Mouse (Mus musculus): Measurements from ENCODE around the gene Pold4.
"Not testable (repeated sequence)": the region's sequence is repeated elsewhere in the genome, so short reads cannot be mapped to it uniquely, and the experiment has no call there.

Gene Pold4

DNA sequence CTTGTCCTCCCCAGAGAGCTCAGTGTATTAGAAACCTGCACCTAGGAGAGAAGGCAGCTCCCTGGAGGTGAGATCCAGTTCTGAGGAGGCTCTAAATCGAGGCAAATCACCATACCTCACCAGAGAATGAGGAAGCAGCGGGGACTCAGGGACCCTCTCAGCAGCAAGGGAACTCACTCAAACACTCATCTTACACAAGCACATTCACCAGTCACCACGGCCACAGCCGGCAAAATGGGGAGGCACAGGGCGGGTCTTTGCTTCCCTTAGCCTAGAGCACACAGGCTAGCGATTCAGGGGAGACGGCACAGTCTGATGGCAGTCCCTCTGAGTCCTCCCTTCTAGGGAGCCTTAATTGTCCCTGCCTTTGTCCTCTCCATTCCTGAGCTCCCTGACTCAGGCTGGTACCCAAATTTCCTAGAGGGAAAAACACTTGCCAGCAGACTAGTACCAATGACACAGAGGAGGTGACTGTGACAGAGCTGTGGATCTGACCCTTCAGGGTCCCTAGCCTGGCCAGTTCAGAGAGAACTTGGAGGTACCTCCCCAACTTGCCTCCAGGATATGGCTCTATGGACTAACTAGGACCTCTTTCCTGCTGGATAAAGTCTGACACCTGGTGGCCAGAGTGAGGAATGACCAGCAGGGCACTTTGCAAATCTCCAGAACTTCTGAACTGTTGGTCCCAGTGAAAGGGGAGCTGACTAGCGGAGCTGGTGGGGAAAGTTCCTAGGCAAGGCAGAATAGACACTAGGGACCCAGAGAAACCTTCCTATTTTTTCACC, 3.6 kb upstream of the Pold4 start:
- peak in 1 of 2 experiments; percentile 67 for DNase-seq (ENCODE audit: low spot score in 2 of 2)

DNA sequence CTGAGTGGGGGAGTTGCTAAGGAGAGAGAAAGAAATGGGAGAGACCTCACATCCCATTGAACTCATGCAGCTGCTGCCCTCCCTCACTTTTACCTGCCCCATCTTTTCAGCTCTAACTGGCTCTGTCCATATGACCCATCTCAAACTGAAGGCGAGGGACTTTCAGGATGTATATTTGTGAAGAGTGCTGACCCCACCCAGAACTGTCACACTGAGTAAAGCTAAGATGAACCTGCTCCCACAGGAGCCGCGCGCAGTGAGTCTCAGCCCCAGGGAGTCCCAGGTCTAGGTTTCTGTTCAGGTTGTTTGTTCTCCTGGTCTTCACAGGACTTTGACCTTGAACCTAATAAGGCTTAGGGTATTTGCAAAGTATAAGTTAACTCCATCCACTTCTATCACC, 2.8 kb upstream of the Pold4 start:
- DNase-seq (ENCODE audit: low spot score in 2 of 2) = no peak

DNA sequence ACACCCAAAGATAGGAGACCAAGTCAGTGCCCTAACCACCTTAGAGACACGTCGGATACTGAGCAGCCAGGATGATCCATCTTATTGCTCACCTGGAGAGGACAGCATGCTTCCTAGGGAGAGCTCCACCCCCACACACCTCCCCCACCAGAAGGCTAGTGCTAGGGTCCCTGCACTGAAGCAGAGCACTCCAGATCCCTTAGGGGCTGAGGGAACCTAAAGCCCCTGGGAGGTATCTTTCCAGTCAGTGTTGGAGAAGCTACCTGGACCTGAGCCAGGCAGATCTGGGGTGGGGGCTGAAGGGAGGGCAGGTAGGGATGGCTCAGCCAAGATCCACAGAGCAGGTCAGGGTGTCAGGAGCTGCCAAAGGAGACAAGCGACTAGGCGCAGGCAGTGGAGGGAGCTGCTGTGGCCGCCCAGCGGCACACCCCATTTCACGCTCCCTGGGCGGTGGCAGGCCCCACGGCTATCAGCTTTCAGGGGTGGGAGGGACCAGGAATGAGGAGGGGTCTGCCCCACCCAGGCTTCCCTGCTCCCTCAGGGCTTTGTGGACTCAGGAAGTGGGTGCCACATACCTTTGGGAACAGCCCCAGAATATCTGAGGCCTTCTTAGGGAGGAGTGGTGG, 2.1 kb upstream of the Pold4 start:
- DNase-seq (ENCODE audit: low spot score in 2 of 2) = no peak

DNA sequence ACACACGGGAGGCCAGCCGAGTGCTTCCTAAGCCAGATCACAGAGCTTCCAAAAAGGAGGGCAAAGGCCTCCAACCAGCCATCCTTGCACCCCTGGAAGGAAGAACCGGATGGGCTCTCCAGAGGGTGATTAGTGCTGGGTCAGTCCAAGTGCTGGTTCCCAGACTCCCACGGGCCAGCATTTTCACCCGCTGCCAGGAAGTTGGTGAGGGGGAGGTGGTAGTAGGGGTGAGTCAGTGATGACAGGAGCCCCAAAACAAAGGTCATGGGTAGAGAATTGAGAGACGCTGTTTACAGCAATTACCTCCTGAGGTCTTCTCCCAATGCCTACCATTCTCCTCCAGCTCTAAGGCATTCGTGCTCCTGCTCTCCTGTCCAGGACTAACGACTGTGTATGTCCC, 1.3 kb upstream of the Pold4 start:
- DNase-seq (ENCODE audit: low spot score in 2 of 2) = no peak

DNA sequence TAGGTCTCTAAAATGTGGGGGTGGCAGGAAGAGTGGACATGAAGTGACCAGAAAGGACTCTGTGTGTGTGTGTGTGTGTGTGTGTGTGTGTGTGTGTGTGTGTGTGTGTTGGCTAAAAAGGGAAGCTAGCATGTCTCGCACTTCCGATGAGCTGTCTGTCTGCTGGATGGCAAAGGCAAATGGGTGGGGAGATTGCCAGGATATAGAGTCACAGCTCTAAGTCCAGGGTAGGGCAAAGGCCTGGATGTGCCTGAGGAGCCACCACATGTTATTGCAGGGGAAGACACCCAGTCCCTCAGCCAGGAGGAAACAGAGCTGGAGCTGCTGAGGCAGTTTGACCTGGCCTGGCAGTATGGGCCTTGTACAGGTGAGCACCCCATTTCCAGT, 480 bp downstream of the Pold4 start:
- peak in 1 of 2 experiments; percentile 37 for DNase-seq (ENCODE audit: low spot score in 2 of 2)

DNA sequence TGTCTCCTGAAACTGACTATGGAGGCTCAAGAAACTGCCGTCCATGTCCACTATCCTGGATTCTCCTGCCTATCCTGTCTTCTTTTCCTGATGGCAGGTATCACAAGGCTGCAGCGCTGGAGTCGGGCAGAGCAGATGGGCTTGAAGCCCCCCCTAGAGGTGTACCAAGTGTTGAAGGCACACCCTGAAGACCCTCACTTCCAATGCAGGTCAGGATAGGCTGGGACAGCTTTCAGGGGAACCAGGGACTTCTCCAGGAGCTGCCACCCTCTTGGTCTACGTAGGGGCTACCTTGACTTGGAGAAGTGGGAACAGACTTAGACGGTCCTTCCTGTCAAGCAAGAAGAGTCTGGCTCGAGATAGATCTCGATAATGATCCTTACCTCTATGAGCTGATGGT, 952 bp downstream of the Pold4 start:
- no peak for DNase-seq (ENCODE audit: low spot score in 2 of 2)

DNA sequence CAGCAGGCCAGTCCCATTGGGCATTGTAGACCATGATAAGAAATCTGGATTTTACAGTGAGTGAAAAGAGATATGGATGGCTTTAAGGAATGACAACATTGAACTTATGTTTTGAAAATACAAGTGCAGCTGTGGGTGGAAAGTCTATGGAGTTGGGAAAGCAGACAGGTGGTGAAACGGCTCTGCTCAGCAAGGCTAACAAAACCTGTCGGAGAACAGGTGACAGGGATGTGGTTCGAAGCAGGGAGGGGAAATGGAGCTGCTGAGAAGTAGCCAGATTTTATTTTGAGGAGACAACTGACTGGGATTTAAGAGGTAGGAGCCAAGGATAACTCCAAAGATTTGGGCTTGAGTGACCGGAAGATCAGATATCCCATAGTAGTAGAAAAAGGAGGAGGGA, 2.8 kb downstream of the Pold4 start:
- no peak for DNase-seq (ENCODE audit: low spot score in 2 of 2)

DNA sequence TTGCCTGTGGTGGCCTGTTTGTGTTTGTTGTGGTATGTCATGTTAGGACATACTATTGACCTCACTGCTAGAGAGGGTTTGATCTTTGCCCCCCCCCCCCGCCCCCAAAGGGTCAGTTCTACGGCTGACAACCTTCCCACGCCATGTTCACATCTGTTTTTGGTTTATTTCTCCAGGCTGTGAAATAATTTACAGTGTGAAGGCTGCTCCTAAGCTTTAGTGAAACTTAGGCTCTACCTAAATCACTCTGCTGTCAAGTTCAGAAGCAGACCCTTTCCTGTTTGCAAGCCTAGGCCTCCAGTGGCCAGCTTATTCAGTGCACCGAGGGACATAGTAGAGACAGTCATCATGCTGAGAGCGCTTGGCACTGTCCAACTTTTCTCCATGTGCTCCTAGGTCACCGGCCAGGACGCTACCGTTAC, 8.6 kb downstream of the Pold4 start:
- no peak for DNase-seq (ENCODE audit: low spot score in 2 of 2)

DNA sequence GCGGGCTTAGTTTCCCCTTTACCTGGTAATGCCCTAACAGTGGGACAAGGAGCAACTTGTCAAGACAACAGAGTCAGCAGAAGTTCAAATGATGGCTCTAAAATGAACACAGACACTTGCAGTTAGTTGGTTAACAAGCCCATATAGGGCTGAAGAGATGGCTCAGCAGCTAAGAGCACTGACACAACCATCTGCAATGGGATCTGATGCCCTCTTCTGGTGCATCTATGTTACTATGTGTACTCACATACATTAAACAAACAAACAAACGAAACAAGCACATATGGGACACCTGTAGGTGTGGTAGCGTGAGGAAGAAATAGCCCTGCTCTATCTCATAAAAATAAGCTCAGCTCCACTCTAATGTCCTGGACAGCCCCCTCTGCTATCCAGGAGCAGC, 10.7 kb downstream of the Pold4 start:
- DNase-seq (ENCODE audit: low spot score in 2 of 2) = no peak

DNA sequence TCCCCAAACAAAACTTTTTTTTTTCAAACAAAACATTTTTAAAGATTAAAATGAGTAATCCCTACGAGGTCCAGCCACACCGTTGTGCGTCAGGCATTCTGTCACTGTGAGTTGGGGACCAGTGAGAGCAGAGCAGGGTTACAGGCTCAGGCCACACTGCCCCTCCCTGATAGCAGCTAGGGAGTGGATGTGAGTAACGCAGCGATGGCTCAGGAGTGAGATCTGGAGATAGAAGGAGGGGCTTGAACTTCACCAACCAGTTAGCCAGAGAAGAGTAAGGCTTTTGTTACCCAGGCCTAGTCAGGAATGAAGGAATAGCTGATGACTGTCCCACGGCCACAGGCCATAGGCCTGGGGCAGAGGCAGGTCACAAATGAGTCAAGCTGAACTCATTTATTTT, 13.1 kb downstream of the Pold4 start:
- no peak for DNase-seq (ENCODE audit: low spot score in 2 of 2)

DNA sequence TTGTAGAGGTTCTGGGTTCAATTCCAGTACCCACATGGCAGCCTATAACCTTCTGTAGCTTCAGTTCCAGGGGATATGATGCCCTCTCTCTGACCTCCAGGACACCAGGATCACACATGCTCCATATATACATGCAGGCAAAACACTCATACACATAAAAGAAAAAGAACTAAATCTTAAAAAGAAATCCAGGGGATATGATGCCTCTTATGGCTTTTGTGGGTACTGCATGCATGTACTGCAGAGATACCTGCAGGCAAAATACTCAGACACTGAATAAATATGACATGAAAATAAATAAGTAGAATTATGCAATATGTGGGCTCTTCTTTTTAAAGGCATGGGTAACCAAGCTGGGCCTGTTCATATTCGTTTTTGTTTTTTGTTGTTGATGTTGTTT, 15.3 kb downstream of the Pold4 start:
- no peak for DNase-seq (ENCODE audit: low spot score in 2 of 2)

DNA sequence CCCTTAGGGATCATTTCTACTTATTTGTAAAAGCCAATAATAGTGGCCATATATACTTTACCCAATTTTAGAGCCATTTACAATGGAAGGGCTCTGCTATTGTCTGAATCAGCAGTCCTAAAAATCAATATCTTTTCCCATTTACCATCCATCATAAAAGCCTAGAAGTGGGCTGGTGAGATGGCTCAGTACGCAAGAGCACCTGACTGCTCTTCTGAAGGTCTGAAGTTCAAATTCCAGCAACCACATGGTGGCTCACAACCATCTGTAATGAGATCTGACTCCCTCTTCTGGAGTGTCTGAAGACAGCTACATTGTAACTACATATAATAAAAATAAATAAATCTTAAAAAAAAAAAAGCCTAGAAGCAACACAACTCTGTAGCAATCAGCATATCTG, 17.0 kb downstream of the Pold4 start:
- DNase-seq (ENCODE audit: low spot score in 2 of 2) = not testable (repeated sequence)

DNA sequence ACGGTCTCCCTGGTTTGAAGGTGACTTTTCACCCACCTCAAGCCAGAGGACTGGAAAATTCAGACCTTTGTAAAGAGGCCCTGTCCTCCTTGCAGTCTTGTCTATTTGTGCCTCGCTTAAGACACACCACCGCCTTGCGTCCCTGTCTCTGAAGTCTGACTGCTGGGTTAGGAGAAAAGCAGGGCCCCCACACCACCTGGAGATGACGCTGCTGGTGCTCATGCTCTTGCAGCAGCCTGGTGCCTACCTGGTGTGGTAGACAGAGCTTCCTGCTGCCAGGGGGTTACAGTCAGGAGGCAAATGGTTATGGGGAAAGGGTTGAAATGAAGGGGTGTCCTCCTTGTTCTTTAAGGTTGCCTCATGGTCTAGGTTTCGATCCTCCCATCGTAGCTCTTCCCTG, 22.5 kb downstream of the Pold4 start:
- DNase-seq (ENCODE audit: low spot score in 2 of 2) = no peak

DNA sequence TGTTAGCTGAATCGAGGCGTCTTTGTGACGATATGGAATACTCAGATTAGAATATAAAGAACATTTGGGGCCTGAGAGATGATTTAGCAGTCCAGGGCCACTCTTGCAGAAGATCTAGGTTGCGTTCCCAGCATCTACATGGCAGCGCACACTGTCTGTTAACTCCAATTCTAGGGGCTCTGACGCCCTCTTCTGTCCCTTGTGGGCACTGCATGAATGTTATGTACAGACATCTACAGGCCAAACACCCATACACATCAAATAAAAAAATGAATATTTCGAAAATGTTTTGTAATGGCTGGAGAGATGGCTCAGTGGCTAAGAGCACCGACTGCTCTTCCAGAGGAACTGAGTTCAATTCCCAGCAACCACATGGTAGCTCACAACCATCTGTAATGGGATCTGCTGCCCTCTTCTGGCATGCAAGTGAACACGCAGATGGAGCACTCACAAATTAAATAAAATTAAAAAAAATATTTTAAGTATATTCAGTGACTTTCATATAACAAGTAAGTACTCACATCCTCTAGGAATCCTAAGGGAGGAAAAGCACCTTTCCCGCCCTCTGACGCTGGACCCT, 24.0 kb downstream of the Pold4 start:
- no peak for DNase-seq (ENCODE audit: low spot score in 2 of 2)

DNA sequence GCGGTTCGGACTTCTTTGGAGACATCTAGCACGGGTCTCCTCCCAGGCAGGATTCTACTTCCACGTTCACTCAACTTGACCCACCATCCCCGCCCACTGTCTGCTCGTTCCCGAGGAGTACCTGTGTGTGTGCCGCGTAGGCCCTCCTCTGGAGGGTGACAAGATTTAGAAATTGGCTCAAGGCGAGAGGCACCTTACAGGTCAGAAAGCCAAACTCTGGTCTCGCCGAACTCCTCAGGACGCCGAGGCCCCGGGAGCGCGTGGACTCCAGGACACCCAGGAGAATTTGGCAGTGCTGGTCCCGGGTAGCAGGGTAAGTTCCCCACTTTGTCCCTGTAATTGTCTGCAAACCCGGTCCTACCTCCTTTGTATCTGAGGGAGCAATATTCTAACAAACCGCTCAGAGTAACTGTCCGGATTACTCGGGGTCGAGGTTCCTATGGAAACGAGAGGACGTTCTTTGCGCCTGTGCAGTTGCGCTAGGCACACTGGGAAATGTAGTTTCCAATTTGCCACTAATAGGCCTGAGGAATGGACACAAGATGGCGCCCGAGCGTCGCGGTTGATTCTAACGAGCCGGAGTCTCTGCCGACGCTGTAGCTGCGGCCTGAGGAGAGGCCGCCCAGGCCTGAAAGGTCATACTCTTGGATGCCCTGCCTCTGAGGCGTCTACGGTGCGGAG, 25.7 kb downstream of the Pold4 start:
- peak; percentile 83 to 91 for DNase-seq (ENCODE audit: low spot score in 2 of 2)

DNA sequence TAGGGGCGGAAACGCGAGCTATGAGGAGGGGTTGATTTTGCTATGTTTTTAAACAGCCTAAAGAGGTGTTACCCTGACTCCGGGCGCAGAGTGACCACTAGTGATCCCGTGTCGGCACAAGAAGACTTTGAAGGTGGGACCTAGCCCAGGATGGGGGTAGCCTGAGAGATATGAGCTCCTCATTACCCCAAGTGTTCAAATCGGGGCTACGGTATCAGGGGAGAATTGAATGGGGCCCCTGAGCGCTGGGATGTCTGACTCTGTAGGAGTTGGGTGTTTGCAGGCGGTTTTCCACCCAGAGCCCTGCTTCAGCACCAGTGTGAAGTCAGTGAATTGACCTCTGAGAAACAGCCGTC, 26.2 kb downstream of the Pold4 start:
- no peak for DNase-seq (ENCODE audit: low spot score in 2 of 2)

DNA sequence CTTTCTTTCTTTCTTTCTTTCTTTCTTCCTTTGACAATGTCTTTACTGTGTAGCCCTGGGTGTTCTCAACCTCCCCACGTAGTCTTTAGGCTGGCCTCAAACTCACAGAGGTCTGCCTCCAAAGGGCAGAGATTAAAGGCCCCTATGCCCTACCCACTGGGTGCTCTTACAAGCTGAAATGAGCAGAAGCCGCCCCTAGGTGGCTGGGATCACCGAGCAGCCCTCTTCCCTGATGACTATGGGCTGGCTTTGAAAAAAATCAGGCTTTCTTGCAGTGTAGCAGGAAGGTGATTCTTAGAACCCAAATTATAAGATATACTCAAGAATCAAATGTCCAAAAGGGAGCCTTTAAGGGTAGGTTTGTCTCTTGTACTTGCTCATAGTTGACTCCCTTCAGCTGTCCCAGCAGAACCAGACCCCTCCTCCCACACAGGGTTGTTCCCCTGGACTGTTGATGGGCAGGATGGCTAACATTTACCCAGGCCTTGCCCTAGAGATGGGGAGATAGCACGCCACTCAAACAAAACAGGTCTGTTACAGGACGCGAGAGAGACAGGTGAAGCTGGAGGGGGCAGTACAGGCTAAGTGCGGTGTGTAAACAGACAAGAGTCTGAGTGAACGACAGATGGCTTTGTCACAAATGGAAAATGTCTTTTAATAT, 29.5 kb downstream of the Pold4 start:
- DNase-seq (ENCODE audit: low spot score in 2 of 2) = no peak

DNA sequence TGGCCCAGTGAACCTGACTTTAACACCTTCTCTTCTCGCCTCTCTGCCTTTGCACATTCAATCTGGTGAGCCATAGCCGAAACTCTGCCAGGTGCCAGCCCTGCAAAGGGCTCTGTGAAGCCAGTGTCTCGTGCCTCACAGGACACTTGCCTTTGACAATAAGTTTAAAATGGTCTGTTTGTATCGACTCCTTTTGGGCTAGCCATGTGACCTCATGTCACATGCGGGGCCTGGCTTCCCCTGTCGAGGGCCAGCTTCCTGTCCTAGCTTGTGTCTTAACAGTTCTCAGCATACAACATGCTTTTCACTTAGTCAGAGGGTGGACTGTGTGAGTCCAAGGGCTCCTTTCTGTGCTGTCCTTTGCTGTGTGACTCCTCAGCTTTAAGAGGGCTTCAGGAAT, 31.1 kb downstream of the Pold4 start:
- DNase-seq (ENCODE audit: low spot score in 2 of 2) = no peak

DNA sequence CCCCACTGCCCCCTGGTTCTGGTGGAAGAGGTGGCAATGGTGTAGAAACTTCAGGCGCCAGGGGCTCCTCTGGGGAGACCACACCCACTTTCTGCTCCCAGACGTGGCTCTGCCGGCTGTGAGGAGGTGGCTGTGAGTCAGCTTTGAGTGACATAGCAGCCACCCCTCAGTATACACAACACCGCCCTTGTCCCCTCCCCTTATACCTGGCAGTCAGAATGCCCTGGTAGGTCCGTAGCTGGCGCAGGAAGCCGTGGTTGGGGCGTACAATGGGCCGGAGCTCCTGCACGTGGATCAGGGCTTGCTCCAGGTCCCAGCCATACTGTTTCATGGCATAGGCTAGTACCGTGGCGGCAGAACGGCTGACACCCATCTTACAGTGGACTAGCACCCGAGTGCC, 32.0 kb downstream of the Pold4 start:
- DNase-seq (ENCODE audit: low spot score in 2 of 2) = no peak

DNA sequence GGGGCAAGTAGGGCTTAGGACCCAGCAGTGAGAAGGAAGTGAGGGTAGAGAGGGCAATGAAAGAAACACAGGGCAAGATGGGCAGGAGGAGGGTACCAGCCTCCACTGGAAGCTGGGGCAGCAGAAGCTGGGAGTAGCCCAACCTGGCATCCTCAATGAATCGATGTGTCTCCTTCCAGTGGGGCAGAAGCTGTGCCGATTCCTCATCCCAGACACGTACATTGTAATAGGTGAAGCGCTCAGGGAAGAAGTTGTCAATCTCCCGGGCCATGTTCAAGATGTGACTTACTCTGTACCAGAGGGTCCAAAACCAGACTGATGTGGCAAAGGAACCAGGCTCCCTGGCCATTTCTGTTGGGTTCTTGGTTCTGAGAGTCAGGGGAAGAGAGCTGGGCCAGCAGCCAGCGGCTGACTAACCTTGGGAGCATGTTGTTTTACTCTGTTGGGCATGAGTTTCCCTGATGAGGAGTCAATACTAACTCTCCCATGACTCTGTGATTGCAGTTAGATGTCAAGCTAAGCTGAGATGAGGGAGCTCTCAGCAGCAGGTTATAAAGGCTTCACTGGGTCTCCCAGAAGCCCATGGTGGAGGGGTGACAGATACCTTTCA, 32.6 kb downstream of the Pold4 start:
- DNase-seq (ENCODE audit: low spot score in 2 of 2) = no peak

DNA sequence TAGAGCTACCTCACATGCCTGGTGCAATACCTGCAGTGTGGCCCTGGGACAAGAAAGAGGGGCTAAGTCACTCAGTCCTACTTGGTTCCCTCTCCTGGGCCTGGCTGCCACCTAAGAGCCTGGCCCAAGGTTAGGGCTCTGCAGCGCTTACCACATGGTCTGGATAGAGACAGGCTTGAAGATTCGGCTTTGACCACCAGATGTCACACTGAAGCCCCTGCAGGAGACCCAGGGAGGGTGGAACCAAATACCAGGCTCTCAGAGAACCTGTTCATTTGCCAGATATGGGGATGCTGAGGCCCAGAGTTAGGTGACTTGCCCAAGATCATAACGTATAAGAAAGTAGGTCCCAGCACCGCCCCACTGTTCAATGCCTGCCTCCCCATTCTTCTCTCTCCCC, 34.3 kb downstream of the Pold4 start:
- no peak for DNase-seq (ENCODE audit: low spot score in 2 of 2)

Data from spleen, postnatal 14 days (tissue).